Comparison of ENCODE assay signal across 26 mouse cellular contexts in genomic region chr9:40720881-40721280, GRCm38 (mm10). TPM values are rescaled to one million over a fixed set of nuclear protein-coding genes. Genes with fewer than 3 reads are reported as not detected.
A peak's percentile ranks its signal among the peaks of the same experiment; 100 is the strongest.
DNase-seq lines count a peak whose midpoint lies in the region; ATAC-seq and TF ChIP-seq lines count a peak whose summit lies in the region.
"Had no signal": no experiment of that assay in that cellular context is flagged by ENCODE, and none has a peak within 500 bp of the region (broad histone marks: within the 10 kb centered on the region; RNA-seq: fewer than 3 reads in every experiment).

No protein-coding gene starts in this region.

- H3K9me3 ChIP-seq in forebrain, postnatal 0 days (ENCODE audit: low read length) = no peaks in the 10 kb centered on the region
- H3K9me3 ChIP-seq: embryonic facial prominence, embryonic 13.5 days; megakaryocyte, embryonic 14.5 days had no signal

- no peak for TF ChIP-seq POLR2A in brain, embryonic 14.5 days (IDR thresholded peaks at IDR 0.05; ENCODE audit: borderline replicate concordance, extremely low read depth, insufficient read depth, insufficient read length, poor library complexity, severe bottlenecking)

- H3K4me3 ChIP-seq in forebrain, postnatal 0 days (ENCODE audit: low read depth, low read length) = no peak overlapping the region
- H3K4me3 ChIP-seq: embryonic facial prominence, embryonic 13.5 days; layer of hippocampus, adult 2 months; left cerebral cortex, adult 2 months; megakaryocyte, embryonic 14.5 days had no signal

- peak; percentile 27 for DNase-seq in embryo, embryonic 10 days (ENCODE audit: low spot score)
- no peak for DNase-seq in embryo, embryonic 9.5 days (ENCODE audit: extremely low spot score)
- DNase-seq in brain, embryonic 14.5 days (ENCODE audit: low read depth) = peak; percentile 71
- no peak for DNase-seq in forebrain, postnatal 0 days
- DNase-seq in mesoderm, embryonic 11.5 days (ENCODE audit: low read depth, low spot score) = peak; percentile 29
- DNase-seq in heart, postnatal 4 days = no peak
- DNase-seq in layer of hippocampus, postnatal 25 days (ENCODE audit: extremely low spot score in 1 of 2, low spot score in 1 of 2) = no peak
- DNase-seq in thymus, postnatal 0 days (ENCODE audit: low spot score) = no peak
- DNase-seq: adrenal gland, adult 8-10 months; cerebellum, adult 9-10 months; gastrocnemius, postnatal 36 days; kidney, adult 11 months; kidney, postnatal 10 days; left cerebral cortex, postnatal 4 days; liver; lung, postnatal 14 days; right cerebral cortex, postnatal 4 days; thymus, postnatal 14 days had no signal

- H3K4me1 ChIP-seq in forebrain, postnatal 0 days (ENCODE audit: insufficient read depth) = 0 out of 2 replicates have a peak, but pooled peaks cover 4% of the 10 kb centered on the region
- H3K4me1 ChIP-seq: megakaryocyte, embryonic 14.5 days had no signal

- no peaks in the 10 kb centered on the region for H3K36me3 ChIP-seq in forebrain, postnatal 0 days (ENCODE audit: insufficient read depth)
- H3K36me3 ChIP-seq: embryonic facial prominence, embryonic 13.5 days had no signal

- H3K4me2 ChIP-seq in forebrain, postnatal 0 days (ENCODE audit: low read depth) = no peak overlapping the region
- H3K4me2 ChIP-seq: embryonic facial prominence, embryonic 13.5 days had no signal

- WGBS in forebrain, postnatal 0 days = 33% methylated on average over 7 of the region's 7 CpGs

- H3K27ac ChIP-seq in forebrain, postnatal 0 days (ENCODE audit: low read depth, low read length) = no peak overlapping the region
- H3K27ac ChIP-seq: embryonic facial prominence, embryonic 13.5 days; layer of hippocampus, adult 2 months; left cerebral cortex, adult 2 months had no signal

- no peak overlapping the region for H3K9ac ChIP-seq in forebrain, postnatal 0 days
- H3K9ac ChIP-seq: embryonic facial prominence, embryonic 13.5 days had no signal

- 0 out of 2 replicates have a peak, but pooled peaks have one; percentile 23 for ATAC-seq in forebrain, postnatal 0 days

- no peaks in the 10 kb centered on the region for H3K27me3 ChIP-seq in forebrain, postnatal 0 days (ENCODE audit: insufficient read depth, low read length)
- H3K27me3 ChIP-seq: embryonic facial prominence, embryonic 13.5 days had no signal

- TF ChIP-seq CTCF in brain, embryonic 14.5 days (IDR thresholded peaks at IDR 0.05; ENCODE audit: borderline replicate concordance, extremely low read depth, insufficient read depth, insufficient read length) = no peak
- TF ChIP-seq CTCF in forebrain, postnatal 0 days (IDR thresholded peaks at IDR 0.05; ENCODE audit: low read depth) = no peak

RNA-seq across cellular contexts. Expression of gene Clmp, which starts 35.1 kb away (rescaled TPM):
- 31.6 and 48.4 TPM in 2 replicates for polyA plus RNA-seq in brain, embryonic 14.5 days (2012; rRNA removed)
- total RNA-seq in forebrain, postnatal 0 days (2014; rRNA removed) = 68.5 and 75.4 TPM in 2 replicates
- polyA plus RNA-seq in forebrain, postnatal 0 days (2015; fragmentation: Nextera tagmentation; extraction: Ambion mirVana) = 49.4 and 53.5 TPM in 2 replicates
- total RNA-seq in heart, postnatal 4 days (2021) = 10 to 100 TPM in 1 of 2 experiments, 1 to 10 TPM in 1; 9.5 to 10.6 TPM
- 10 to 100 TPM; 27.2 to 30.0 TPM for total RNA-seq in layer of hippocampus, postnatal 25 days (2021)
- 0.74 and 0.75 TPM in 2 replicates for polyA plus RNA-seq in thymus, postnatal 0 days (2015; fragmentation: Nextera tagmentation; extraction: Ambion mirVana)
- total RNA-seq: common myeloid progenitor, adult 5-6 weeks had no signal

RNA-seq across cellular contexts. Expression of gene Gm21915, which starts 50.5 kb away (rescaled TPM):
- not detected in 2 replicates for polyA plus RNA-seq in brain, embryonic 14.5 days (2012; rRNA removed)
- total RNA-seq in forebrain, postnatal 0 days (2014; rRNA removed) = not detected in 2 replicates
- not detected in 2 replicates for polyA plus RNA-seq in forebrain, postnatal 0 days (2015; fragmentation: Nextera tagmentation; extraction: Ambion mirVana)
- total RNA-seq in heart, postnatal 4 days (2021) = not detected
- total RNA-seq in layer of hippocampus, postnatal 25 days (2021) = not detected
- polyA plus RNA-seq in thymus, postnatal 0 days (2015; fragmentation: Nextera tagmentation; extraction: Ambion mirVana) = not detected in 2 replicates
- total RNA-seq: adrenal gland, adult 8-10 months; common myeloid progenitor, adult 5-6 weeks; gastrocnemius, postnatal 36 days; layer of hippocampus, adult 2 months; left cerebral cortex, adult 2 months; left cerebral cortex, postnatal 4 days had no signal
- polyA plus RNA-seq: embryonic facial prominence, embryonic 13.5 days; heart, embryonic 16.5 days; liver, embryonic 16.5 days; stomach, embryonic 16.5 days had no signal

Comparison
In these comparisons a context has a peak if more than half of its experiments do, and no peak if none do; other contexts are left out.
1. DNase-seq: peak in embryo, embryonic 10 days (single experiment), brain, embryonic 14.5 days (single experiment) and mesoderm, embryonic 11.5 days (single experiment); none in embryo, embryonic 9.5 days (single experiment), forebrain, postnatal 0 days (single experiment), heart, postnatal 4 days (single experiment), layer of hippocampus, postnatal 25 days (0 of 2) and thymus, postnatal 0 days (single experiment).